Mouse (Mus musculus) stomach, postnatal 0 days (tissue): ENCODE measurements around the gene Mtmr3.

Experiments
- CTCF ChIP-seq: IDR thresholded peaks from 2 replicates; pipeline ENCODE4 v1.5.1; 2016; ENCODE audit warnings: antibody characterized with exemption, low read depth, mild to moderate bottlenecking, moderate library complexity
- EP300 ChIP-seq: optimal IDR thresholded peaks from 2 replicates; pipeline ENCODE3; 2016; ENCODE audit warnings: antibody characterized with exemption

DNA sequence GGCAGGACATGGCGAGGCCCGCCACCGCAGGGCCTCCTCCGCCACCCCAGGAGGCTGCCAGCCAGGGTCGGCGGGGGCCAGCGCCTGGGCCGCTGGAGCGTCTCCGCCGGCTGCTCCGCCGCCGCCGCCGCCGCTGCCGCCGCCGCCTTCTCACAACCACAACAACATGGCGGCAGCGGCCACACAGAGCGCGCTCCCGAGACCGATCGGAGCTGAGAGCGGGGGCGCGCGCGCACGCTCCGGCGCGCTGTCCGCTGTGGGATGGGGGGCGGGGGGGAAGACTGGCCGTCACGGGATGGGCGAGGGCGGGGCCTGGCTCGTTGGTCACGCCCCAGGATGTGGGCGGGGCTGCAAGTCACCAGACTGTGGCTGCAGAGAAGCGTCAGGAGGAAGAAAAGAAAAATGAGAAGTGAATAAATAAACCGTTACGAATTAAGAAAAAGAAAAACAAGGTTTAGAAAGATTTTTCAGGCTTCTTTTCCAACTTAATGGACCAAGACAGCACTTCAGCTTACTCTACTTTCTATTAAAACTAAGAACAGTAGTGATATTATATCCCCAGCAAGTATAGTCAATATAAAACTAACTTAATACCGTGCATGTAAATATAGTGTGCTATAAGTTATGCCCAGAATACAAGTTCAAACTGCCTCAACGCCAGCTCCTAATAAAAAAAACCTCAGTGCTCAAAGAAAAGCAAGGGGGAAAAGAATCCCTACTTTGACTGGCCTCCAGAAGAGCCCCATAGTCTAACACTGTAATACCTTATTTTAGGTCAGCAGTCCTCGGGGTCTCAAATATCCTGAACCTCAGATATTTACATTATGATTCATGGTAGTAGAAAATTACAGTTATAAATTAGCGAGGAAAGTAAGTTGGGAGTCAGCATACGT lies at the start of gene Mtmr3:
- no peak for TF ChIP-seq EP300
- no peak for TF ChIP-seq CTCF
